Mouse (Mus musculus) telencephalon, adult 2 months (tissue): ENCODE measurements around the gene Bend5.

Source experiments
- DNase-seq: peaks from one replicate; pipeline ENCODE4 v3.0.0-alpha.2; 2011; ENCODE audit warnings: low read depth, low spot score

Bend5 gene

DNA sequence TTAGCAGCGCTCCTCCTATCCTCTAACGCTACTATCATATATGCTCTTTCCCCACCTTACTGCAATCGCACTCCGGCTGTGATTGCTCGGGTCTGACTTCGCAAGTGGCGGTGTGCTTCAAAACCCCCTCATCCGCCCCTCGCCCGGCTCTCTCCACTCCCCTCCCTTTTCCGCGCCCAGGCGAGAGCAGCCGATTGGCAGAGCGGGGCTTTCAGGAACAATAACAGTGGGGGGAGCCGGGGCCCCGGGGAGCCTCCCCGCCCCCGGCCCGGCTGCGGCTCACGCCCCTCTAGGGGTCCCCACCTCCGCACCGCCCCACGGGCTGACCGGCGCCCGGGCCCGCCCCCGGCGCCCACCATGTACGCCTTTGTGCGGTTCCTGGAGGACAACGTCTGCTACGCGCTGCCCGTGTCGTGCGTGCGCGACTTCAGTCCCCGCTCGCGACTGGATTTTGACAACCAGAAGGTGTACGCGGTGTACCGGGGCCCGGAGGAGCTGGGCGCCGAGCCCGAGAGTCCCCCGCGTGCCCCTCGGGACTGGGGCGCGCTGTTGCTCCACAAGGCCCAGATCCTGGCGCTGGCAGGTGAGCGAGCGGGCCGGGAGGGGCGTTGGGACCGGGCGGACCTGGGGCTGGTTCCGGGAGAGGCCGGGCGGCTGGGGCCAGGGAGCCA is at the start of gene Bend5:
Bend5 (plus strand) TSS at position 189 of the 671 bp plus-strand sequence.
- DNase-seq = peak; percentile 45

DNA sequence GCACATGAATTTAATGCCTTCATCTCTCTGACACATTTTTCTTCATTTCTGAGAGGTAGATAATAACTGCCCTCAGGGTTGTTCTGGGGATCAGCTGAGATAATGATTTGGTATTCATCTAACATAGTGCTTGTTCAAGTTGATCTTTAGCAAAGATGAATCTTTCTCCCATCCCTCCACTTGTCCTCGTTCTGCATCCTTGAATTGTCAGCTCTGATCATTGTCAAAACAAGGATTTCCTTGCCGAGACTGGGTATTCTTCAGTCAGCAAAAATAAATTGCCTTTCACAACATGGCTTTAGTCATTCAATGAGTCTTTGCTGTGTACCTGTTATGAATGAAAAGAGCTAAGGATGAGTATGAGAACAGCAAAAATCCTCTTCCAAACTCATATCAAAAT is 47.0 kb upstream of the Bend5 start:
- no peak for DNase-seq

DNA sequence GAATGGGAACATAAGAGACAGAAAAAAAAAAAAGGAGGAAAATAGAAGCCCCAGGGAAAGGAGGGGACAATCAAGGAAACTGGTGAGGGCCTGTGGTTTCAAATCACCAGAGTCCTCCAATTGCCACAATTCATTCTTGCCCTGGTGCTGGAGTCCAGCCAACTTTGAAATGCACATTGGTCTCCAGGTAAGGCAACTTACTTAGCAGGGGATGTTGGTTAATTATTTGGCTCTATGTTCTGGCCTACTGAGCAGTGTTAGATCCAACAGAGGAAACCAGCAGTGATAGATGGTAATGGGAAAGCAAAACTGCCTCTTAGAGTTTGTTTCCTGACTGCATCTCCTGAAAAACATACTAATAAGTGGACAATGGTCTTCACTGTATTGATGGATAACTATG is 37.6 kb upstream of the Bend5 start:
- no peak for DNase-seq

DNA sequence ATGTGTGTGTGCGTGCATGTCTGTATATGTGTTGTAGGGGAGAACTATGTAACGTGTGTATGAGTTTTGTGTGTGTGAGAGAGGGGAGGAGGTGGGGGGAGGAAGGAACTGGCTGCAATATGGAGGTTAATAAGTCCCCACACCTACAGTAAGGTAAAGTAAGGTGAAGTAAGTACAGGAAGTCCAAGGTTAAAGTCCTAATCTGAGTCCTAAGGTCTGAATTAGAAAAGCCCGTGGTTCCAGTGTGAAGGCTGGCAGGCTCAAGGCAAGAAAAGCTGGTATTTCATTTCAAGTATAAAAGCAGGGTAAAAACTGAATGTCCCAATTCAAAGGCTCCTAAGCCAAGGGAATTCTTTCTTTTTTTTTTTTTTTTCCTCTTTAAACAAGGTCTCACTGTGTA is 36.7 kb upstream of the Bend5 start:
- no peak for DNase-seq

DNA sequence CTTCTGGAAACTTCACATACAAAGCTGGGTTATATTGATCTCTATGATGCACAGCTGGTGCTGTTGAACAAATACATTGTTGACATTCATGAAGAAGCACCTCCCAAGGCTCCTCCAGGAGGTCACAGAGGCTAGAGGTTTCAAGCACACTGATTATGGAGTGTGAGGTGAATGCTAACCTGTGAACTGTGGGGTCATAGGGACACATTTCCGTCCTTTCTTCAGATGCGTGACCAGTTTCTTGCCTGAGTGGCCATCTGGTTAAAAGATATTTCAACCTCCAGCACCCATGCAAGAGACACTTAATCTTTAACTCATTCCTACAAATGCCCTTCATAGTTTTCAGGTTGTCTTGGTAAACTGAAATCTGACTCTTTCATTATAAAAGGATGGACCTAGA is 31.7 kb upstream of the Bend5 start:
- no peak for DNase-seq

DNA sequence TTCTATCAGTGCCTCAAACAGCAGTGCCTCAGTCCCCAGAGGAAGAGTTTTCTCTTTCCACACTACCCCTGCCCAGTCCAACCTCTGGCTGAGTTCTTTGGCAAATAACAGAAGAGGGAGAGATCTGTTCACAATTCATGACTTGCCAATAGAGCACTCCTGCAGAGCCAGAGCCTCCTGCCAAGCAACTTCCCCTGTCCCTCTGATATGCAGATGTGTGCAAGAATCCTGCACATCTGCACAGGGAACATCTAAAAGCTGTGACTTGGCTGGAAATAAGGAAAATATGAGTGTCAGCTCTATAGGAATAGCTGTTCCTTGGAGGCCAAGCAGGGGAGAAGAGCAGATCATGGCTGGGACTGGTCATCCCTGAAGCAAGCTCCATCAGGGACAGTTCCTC is 24.1 kb upstream of the Bend5 start:
- no peak for DNase-seq

DNA sequence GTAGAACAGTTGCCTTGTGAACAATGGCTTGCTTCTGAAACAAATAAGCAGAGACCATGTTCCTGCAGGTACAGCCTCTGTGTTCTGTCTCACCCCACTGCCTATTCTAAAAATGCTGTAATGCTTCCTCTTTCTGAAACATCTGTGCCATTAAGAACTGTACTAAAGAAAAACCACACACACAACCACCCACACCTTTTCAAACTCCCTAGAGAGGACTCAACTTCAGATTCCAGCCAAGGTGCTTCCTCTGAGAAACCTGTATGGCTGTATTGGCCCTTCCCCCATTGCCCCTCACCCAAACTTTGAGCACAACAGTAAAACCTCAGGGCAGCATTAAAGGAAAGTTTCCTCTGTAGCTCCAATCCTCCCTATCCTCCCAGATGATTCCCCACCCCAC is 15.0 kb upstream of the Bend5 start:
- no peak for DNase-seq

DNA sequence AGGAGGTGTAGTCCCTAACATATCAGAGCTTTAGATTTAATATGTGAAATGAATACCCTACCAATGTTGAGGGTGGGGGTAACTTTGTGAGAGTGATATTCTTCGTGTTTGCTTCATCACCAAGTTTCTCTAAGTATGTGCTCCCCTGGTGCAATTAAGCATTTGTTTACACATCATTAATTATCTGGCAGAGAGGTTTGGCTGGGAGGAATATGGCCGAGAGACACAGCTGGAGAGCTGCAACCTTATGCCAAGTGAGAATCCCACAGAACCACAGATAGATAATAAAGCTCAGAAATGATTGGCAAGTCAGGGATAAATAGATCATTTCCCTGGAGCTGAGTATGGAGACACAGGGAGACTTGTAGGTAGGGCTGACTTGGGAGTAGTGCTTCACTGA is 14.1 kb upstream of the Bend5 start:
- no peak for DNase-seq

DNA sequence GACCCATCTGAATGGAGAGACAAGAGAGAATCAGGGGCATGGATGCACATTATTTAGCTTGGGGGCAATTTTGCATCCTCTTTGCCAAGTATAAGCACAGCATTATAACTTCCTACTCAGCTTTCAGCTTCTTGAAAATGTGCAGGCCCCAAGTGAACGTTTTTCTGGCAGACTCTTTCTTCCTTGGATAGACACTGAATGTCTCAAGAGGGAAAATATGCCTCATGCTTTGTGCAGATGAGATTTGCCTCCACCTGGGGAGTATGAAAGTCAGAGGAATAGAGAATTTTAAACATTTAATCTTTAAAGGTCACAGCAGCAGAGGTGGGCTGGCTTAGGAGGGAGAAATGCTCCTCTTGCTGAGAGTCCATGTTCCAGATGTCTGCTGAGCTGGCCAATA is 11.6 kb upstream of the Bend5 start:
- DNase-seq = no peak

DNA sequence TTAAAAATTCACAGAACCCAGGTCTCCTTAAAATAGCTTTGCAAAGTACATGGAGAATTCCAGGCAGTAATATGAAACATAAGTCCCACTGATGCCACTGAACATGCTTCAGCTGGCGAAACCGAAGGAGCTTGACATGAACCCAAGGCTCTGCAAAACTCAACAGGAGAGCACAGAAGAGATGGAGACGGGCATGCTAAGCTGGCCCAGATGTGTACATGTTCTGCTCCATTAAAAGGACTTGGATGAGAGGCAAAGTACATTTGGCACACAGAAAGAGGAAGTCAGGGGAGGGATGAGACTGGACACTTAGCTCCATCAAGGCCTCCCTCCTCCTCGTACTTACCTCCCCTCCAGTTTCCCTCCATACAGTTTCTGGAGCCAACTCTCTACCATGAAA is 4.1 kb upstream of the Bend5 start:
- no peak for DNase-seq

DNA sequence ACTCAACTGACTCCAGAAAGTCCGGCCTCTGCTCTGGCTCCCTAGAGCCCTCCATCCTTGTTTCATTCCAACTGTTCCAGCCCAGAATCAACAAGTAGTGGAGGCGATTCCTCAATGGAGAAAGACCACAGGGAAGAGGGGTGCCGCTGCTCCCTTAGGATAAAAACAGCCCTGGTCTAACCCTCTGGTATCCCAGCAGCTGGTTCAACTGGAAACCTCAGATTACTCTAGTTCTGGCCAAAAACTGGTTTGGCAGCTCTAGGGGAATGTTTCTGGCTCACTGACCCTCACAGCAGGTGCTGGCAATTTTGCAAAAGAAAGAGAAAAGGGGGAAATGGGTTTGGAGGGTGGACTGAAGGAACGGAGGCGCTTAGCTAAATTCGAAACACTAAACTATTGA is 407 bp upstream of the Bend5 start:
- no peak for DNase-seq

DNA sequence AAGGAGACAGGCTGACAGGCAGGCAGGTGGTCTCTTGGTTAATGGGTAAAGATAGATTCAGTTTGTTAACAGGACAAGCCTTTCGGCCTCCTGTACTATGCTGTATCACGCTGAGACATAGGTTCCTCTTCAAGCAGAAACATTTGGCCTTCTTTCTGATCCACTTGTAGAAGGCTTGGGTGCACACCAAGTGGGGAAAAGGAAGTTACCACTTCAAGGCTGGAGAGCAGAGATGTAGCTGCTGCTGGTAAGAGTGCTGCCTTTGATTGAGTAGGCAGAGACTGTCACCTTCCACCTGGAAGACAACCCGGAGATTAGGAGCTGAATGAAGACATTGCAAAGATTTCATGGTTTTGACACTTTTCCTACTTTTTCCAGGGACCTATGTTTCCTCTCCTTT is 1.3 kb downstream of the Bend5 start:
- DNase-seq = no peak

DNA sequence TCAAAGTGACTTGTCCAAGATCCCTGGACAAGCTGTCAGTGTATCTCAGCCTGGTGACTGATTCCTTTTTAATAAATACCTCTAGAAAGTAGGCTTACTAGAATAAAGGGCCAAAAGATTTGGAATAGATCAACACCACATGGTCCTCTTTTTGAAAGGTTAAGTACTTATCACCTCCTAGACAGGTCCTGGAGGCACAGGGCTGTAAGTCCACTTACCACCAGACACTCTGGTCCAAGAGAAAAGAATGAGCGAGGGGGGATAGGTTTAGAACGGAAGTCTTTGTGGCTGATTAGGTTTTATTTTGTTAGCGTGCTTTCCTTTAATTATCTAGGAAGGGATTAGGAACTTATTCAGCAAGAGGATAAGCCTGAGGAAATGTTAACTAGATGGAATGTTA is 1.7 kb downstream of the Bend5 start:
- DNase-seq = no peak

DNA sequence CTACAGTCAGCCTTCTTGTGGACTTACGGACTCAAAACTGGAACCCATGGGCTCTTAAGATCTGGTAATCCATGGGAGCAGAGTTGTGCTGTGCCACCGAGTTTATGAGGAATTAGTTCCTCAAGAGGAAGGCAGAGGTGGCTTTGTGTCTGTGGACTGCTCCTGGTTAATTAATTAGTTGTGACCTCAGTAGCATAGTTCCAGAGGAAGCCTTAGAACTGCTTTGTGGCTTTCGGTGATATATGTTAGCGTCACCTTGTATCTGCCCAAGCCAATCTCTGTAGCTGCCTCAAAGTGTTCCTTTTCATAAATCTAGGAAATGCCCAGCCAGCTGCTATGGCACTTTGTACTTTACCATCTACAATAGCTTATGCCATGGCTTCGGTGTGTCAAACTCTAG is 2.9 kb downstream of the Bend5 start:
- DNase-seq = no peak

DNA sequence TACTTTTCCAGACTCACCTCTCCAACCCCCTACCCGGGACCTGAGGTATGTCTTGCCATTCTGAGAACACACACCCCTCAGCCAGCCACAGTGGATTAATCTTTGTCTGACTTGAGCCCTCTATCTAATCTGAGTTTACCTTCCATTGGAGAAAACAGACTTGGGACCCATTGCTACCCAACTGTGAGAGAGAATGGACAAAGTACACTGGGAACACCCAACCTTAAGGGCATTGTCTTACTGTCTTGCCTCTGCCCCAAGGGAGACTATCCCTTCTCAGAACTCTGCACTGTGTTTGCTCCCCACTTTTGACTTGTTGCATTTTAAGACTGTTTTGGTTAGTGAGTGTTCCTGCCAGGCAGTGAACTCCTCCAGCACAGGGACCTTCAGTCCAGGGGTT is 4.7 kb downstream of the Bend5 start:
- no peak for DNase-seq

DNA sequence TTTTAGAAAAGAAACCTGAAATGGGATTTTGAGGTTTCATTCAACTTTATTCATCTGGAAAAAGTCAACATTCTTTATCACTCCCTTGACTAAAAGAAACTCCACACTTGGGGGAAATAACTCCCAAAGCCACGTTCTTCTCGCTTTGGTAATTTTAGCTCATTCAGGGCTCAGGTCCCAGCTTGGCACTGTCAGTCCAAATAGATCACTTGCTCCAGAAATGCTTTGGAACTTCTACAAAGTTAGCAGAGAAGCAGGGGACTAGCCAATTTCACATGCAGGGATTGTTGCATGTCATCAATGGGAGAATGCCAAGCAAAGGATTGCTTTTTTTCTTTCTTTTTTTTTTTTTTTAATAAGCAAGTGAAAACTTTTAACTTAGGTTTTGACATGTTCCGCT is 5.2 kb downstream of the Bend5 start:
- DNase-seq = no peak

DNA sequence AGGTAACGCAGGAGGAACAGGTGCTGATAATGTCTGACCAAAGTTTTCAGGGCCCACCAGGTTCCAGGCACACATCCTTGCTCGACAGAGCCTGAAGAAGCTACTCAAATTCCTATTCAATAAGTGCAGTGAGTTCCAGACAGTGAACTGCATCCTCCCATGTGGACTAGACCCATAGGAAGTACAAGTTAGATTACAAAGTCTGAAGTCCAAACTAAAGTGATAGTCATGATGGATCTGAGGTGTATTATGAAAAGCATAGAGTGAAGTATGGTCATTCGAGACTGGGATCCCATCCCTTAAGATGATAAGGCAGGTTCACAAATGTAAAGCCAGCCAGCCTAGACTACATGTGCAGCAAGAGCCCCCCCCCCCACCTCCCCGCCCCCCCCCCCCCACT is 6.1 kb downstream of the Bend5 start:
- DNase-seq = no peak

DNA sequence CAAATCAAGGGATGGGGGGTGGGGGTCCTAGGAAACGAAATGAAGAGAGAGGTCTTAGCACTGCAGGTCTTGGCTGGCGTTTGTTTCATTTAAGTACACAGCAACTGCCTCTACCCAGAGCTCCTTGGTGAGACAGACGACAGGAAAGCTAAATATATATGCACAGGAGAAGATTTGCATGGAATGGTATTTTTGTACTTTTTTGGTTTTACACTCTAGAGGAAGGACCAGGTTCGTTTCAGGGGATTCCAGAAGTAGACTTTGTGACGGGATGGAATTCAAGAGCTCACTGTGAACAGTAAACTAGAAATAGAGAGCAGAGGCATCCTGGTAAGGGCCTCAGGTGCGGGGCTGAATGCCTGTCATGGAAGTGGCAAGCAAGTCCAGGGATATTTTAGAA is 7.0 kb downstream of the Bend5 start:
- DNase-seq = no peak

DNA sequence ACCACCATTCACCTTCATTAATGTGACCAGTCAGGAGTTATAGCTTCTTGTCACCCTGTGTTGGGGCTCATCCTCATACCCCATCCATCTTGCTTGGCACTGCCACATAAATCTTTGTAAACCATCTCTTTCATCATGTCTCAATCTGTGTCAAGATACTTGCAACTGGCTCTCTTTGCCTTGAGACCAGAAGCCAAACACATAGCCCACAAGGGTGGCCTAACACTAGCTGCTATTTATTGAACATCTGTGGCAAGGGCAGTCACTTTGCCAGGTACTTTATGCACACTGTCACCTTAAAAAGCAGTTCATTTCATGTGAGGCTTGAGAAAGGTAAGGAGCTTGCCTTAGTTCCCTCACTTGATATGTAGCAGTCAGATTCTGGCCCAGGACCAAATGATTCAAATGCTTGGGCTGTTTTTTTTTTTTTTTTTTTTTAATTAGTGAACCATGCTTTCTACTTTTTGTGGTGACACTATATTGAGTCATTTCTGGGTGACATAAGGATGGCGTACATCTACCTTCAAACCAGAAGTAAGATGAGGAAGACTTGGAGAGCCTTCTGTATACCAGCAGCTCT is 9.7 kb downstream of the Bend5 start:
- no peak for DNase-seq

DNA sequence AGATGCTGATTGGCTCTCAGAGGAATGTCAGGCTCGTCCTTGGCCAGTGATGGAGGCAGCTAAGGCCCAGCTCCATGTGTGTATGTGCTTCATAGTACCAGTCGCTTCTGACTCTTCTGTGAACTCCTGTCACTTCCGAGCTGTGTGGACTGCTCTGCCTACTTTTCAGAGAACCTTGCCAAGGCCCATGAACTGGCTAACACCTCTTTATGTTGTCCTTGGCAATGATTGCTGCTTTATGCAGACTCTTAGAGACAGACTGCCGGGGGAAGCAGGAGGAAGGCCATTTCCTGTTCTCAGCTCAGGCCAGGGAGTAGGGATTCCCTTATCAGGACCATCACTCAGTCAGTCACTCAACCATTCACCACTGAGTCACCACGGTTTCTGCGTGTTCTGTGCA is 10.4 kb downstream of the Bend5 start:
- DNase-seq = no peak

DNA sequence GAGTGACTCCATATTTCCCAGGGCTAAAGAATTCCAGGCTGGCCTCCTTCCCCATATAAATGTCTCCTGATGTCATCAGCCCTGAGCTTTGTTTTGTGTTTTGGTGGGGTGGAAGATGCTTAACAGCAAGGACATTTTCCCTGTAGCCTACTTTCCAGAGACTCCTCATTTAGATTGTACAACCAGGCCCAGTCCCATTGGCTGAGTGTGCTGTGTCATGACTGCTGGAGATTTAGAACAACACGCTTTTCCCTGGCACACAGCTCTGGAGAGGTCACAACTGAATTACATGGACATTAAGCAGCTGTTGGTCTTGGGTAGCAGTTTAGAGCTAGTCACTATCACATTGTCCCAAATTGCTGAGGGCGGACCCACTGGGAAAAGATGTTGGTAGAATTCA is 16.4 kb downstream of the Bend5 start:
- DNase-seq = no peak

DNA sequence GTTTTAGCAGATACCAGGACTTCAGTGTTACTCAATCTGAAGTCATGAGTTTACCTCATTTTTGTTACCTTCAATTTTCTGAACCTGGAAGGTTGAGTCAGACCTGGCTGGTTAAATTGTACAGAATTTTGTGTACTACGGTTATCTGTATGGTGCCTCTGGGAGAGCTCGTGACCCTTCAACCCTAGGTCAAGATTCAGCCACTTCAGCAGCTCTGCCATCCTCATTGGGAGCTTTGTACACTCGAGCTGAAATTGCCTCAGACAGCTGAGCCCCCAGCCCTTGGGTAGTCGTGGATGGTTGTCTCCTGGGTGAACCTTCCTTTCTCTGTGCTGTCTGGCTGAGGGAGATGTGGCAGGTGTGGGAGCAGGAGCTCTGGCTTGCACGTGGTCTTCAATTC is 17.2 kb downstream of the Bend5 start:
- no peak for DNase-seq

DNA sequence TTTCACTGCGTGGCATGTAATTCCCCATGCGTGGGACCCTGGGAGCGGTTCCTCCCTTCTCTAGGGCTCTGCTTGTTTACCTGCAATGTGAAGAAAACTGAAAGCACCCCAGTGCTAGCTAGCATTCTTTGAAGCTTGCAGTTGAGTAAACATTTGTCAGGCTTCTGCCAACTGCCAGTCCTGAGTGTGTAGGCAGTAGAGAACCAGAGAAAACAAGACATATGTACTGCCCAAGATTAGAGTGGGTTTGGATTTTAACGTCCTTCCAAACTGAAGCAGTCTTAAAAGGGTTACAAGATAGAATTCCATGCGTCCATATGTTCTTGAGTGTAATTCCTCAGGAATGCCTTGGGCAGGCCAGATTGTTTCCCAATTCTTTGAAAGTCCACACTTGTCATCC is 17.6 kb downstream of the Bend5 start:
- DNase-seq = no peak

DNA sequence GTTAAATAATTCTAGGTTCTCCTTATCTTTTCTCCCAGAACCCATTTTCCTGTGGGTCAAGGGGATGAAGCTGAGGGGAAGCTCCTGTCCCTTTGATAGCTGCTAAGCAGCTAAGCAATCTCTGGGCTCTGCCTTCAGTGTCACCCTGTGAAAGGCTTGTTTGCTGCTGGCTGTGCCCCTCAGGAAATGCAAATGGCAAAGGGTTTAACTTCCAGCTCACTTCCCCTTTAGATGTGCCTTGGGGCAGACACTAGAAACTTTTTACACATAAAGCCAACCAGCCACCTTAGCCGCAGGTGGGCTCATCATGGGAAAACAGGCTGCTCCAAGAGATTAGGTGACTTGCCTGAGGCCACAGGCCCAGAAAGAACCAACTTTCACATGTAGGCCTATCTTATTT is 26.9 kb downstream of the Bend5 start:
- no peak for DNase-seq
